Mouse (Mus musculus) adrenal gland, adult 10 weeks (tissue): ENCODE data around the gene Hspa1l. TPM values are rescaled to one million over a fixed set of nuclear protein-coding genes. Genes with fewer than 3 reads are reported as not detected.

Source experiments
- polyA plus RNA-seq: library from polyadenylated mRNA; stranded (reverse); fragments of 350-450 nt; fragmentation: Illumina TruSeq; extraction: RNeasy Lipid Tissue Mini Kit (QIAGEN cat#74804); gene quantifications from one replicate; pipeline ENCODE4 v1.2.3, GENCODE M21; 2014; ENCODE audit warnings: low read depth, low replicate concordance

Gene Hspa1l
- not detected for polyA plus RNA-seq

DNA sequence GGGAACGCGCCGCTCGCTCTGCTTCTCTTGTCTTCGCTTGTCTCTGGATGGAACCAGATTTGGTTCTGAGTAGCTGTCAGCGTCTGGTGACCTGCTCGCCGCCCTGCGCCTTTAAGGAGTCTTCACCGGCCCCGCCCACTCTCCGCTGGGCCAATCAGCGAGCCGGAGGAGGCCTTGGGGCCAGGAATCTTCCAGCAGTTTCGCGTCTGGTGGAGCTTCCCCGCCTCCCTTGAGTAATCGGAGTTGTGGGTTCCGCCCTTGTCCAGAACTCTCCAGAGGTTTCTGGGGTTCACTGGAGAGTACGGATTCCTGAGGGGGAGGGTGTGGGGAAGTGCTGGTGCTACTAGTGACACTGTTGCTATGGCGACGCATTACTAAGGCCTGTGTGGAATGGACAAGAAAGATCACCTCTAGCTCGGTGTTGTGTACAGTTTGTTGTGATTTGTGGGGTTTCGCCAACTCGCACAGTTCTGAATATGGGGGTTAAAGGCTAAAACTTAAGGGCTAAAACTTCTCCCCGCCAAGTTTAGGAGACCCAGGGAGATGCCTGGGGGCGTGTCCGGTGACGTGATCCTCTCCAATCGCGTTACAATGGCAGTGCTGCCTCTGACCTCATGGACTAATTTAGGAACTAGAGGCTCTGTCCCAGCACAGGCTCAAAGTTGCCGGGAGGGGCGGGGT lies at the start of gene Hspa1l, which contains the start of gene Hspa1a:
Gene Hspa1l, plus strand, starts transcription at position 635 of the 681 bp plus-strand sequence.
Gene Hspa1a, minus strand, starts transcription at position 88 of the 681 bp plus-strand sequence.

DNA sequence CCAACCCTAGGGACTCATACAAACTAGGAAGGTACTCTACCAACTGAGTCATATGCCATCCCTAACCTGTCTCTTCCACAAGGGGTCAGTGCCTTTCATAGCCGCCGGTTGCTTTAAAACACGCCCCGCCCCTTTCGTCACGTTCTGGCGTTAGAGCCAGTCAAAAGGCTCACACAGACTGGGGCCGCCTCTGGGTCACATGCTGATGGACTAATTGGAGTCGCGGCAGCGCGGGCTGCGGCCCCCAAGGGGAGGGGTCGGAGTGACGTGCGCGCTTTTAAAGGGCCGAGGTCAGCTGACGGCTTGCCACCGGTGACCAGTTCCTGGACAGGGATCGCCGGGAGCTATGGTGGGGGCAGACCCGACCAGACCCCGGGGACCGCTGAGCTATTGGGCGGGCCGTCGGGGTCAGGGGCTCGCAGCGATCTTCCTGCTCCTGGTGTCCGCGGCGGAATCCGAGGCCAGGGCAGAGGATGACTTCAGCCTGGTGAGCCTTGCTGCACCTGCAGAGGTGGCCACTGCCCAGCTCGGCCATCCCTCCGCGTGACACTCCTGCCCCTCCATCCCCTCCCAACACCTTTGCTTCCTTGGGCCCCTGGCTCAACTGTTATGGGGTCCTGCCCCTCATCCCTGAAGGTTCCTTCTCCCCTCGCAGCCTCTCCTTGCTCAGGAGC lies 41.3 kb upstream of the Hspa1l start, which contains the start of gene Neu1:
Gene Neu1, plus strand, starts transcription at position 193 of the 674 bp plus-strand sequence.

DNA sequence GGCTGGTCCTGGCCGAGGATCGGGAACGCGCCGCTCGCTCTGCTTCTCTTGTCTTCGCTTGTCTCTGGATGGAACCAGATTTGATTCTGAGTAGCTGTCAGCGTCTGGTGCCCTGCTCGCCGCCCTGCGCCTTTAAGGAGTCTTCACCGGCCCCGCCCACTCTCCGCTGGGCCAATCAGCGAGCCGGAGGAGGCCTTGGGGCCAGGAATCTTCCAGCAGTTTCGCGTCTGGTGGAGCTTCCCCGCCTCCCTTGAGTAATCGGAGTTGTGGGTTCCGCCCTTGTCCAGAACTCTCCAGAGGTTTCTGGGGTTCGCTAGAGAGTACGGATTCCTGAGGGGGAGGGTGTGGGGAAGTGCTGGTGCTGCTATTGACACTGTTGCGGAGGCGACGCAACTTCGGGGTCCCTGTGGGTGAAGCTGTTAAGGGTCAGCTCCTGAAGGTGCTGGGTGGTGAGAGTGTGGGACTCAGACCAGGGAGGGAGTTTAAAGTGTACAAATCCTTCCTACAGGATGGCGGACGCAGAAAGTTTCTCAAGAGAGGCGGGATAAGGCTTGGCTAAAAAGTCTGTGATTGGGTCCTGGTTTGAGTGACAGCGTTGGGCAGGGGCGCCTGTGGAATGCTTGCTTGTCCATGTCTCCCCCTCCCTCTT lies 13.2 kb upstream of the Hspa1l start, which contains the start of gene Hspa1b:
Gene Hspa1b, minus strand, starts transcription at position 109 of the 649 bp plus-strand sequence.

DNA sequence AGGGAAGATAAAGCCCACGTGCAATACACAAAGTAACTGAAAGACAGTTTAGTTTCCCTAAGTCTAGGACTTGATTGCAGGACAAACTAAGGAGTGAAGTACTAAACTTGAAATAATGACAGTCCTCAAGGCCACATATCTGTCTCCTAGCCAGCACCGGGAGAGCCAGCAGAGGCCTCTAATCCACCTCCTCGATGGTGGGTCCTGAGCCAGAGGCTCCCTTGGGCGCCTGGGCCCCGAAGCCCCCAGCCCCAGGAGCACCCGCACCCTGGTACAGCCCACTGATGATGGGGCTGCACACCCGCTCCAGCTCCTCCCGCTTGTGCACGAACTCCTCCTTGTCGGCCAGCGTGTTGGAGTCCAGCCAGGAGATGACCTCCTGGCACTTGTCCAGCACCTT lies 2.7 kb upstream of the Hspa1l start, which contains the start of gene Gm20481:
Gene Gm20481, plus strand, starts transcription at position 91 of the 400 bp plus-strand sequence.

DNA sequence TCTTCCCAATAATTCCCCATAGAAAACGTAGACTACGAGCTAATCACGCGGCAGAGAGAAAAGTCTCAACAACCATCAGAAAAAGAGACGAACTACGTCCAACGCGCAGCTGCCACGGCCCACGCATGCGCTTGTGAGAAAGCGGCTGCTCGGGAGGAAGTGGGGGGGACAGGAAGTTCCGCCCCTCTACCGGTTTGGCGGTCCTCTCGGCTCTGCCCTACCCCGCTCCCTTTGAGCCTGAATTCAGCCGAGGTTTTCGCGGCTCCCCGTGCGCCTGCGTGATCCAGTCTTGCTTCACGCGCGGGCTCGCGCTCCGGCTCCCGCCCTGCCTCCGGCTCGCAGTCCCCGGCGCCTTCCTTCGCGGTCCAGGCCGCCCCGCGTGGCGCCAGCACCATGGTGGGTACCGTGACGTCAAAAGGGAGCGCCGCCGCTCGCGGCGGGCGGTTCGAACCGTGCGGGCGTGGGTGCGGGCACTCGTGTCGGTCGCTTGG lies 9.2 kb downstream of the Hspa1l start, which contains the start of gene Lsm2:
Gene Lsm2, plus strand, starts transcription at position 173 of the 491 bp plus-strand sequence.

DNA sequence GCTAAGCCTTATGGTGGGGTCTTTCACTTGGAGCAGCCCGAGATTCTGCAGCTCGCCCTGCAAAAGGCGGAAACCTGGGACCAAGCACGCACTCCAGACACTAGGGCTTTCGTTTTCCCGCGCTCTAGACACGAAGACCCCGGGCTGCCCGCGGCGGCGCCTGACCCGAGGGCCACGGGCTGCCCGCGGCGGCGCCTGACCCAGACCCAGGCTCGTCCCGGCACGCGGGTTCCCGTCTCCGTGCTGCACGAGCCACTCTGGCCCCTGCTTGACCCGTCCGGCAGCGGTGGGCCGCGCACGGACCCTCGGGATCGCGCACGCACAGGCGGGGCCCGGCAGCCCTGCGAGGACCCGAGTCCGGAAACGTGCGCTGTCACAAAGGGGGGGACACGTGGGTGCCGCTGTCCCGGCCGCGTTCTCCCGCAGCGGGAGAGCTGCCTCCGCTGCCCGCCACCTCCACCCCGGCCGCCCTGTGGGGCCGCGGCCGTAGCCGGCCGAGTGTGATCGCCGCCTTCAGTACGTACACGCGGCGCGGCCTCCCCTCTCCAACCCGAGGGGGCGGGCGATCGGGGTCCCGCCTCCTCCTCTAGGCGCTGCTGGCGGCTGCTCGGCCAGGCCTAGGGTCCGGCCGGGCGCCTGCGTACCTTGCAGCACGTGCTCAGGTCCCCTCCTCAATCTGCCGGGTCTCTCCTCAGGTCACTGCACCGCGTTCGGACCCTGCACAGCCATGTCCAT lies 28.4 kb downstream of the Hspa1l start, which contains the start of gene Vars:
Gene Vars, plus strand, starts transcription at position 271 of the 735 bp plus-strand sequence.

GRCm38 (mm10) chr17:35016376-35016775 lies 43.9 kb downstream of the Hspa1l start, which contains the start of gene Vwa7:
TSS of gene Vwa7 (plus strand) at chr17:35016579.

GRCm38 (mm10) chr17:35027277-35028068 lies 55.0 kb downstream of the Hspa1l start, which contains the start of gene Sapcd1:
TSS of gene Sapcd1 (minus strand) at chr17:35028016.

Other genes starting within 250 kb of the Hspa1l start
- gene C4b, start 228.8 kb upstream of the Hspa1l start, polyA plus RNA-seq = 9.4 TPM
- gene Cyp21a1, start 168.1 kb upstream of the Hspa1l start, polyA plus RNA-seq = 560 TPM
- 11.5 TPM for gene Stk19, start 135.8 kb upstream of the Hspa1l start, polyA plus RNA-seq
- gene Dxo, start 135.7 kb upstream of the Hspa1l start, polyA plus RNA-seq = 3.9 TPM
- gene Skiv2l, start 122.5 kb upstream of the Hspa1l start, polyA plus RNA-seq = 3.8 TPM
- gene Nelfe, start 122.3 kb upstream of the Hspa1l start, polyA plus RNA-seq = 2.9 TPM
- 1.3 TPM for gene Cfb, start 110.2 kb upstream of the Hspa1l start, polyA plus RNA-seq
- gene Zbtb12, start 93.2 kb upstream of the Hspa1l start, polyA plus RNA-seq = 2.7 TPM
- gene Gm20547, start 90.7 kb upstream of the Hspa1l start, polyA plus RNA-seq = 1.3 TPM
- 20.2 TPM for gene C2, start 74.4 kb upstream of the Hspa1l start, polyA plus RNA-seq
- gene Ehmt2, start 74.2 kb upstream of the Hspa1l start, polyA plus RNA-seq = 10.5 TPM
- gene Slc44a4, start 58.2 kb upstream of the Hspa1l start, polyA plus RNA-seq = not detected
- 3.5 TPM for gene Neu1, start 41.5 kb upstream of the Hspa1l start, polyA plus RNA-seq
- gene Hspa1b, start 13.5 kb upstream of the Hspa1l start, polyA plus RNA-seq = 46.5 TPM
- not detected for gene Gm20481, start 2.8 kb upstream of the Hspa1l start, polyA plus RNA-seq
- gene Hspa1a, start 547 bp upstream of the Hspa1l start, polyA plus RNA-seq = 23.9 TPM
- gene Lsm2, start 9.2 kb downstream of the Hspa1l start, polyA plus RNA-seq = 9.4 TPM
- gene Vars, start 28.3 kb downstream of the Hspa1l start, polyA plus RNA-seq = 10.7 TPM
- not detected for gene Vwa7, start 43.9 kb downstream of the Hspa1l start, polyA plus RNA-seq
- not detected for gene Sapcd1, start 55.3 kb downstream of the Hspa1l start, polyA plus RNA-seq
- gene Msh5, start 74.0 kb downstream of the Hspa1l start, polyA plus RNA-seq = not detected
- 23.6 TPM for gene Clic1, start 77.3 kb downstream of the Hspa1l start, polyA plus RNA-seq
- gene Ddah2, start 86.3 kb downstream of the Hspa1l start, polyA plus RNA-seq = not detected
- not detected for gene Ly6g6c, start 92.7 kb downstream of the Hspa1l start, polyA plus RNA-seq
- not detected for gene Mpig6b, start 93.5 kb downstream of the Hspa1l start, polyA plus RNA-seq
- not detected for gene Ly6g6e, start 104.2 kb downstream of the Hspa1l start, polyA plus RNA-seq
- gene Ly6g6d, start 105.4 kb downstream of the Hspa1l start, polyA plus RNA-seq = not detected
- not detected for gene Ly6g6f, start 112.9 kb downstream of the Hspa1l start, polyA plus RNA-seq
- gene Abhd16a, start 116.6 kb downstream of the Hspa1l start, polyA plus RNA-seq = 4.8 TPM
- gene Ly6g5c, start 135.6 kb downstream of the Hspa1l start, polyA plus RNA-seq = not detected
- gene Ly6g5b, start 142.7 kb downstream of the Hspa1l start, polyA plus RNA-seq = not detected
- 1.4 TPM for gene Gpank1, start 148.8 kb downstream of the Hspa1l start, polyA plus RNA-seq
- 163 TPM for gene Csnk2b, start 149.3 kb downstream of the Hspa1l start, polyA plus RNA-seq
- gene D17H6S53E, start 153.7 kb downstream of the Hspa1l start, polyA plus RNA-seq = 1.3 TPM
- not detected for gene Apom, start 159.3 kb downstream of the Hspa1l start, polyA plus RNA-seq
- gene Bag6, start 162.5 kb downstream of the Hspa1l start, polyA plus RNA-seq = 11.5 TPM
- 7.2 TPM for gene Prrc2a, start 192.2 kb downstream of the Hspa1l start, polyA plus RNA-seq
- gene Aif1, start 203.4 kb downstream of the Hspa1l start, polyA plus RNA-seq = 8.7 TPM
- gene Lst1, start 215.7 kb downstream of the Hspa1l start, polyA plus RNA-seq = not detected
- not detected for gene Ltb, start 221.7 kb downstream of the Hspa1l start, polyA plus RNA-seq
- gene Tnf, start 229.3 kb downstream of the Hspa1l start, polyA plus RNA-seq = not detected
- gene Lta, start 232.6 kb downstream of the Hspa1l start, polyA plus RNA-seq = not detected
- not detected for gene Gm16181, start 248.1 kb downstream of the Hspa1l start, polyA plus RNA-seq